Mouse (Mus musculus) cortical plate, adult 2 months (tissue): ENCODE data around the gene Ntn3.

Experiments used
- CTCF ChIP-seq: fragments of 200-500 bp; IDR thresholded peaks from 2 replicates; pipeline ENCODE4 v1.5.1; 2011; ENCODE audit warnings: mild to moderate bottlenecking, control low read depth, low read length; ENCODE audit not compliant: insufficient read depth; ENCODE audit errors: extremely low read depth
- POLR2A ChIP-seq: fragments of 200-500 bp; IDR thresholded peaks from 2 replicates; pipeline ENCODE4 v1.6.1; 2011; ENCODE audit warnings: mild to moderate bottlenecking, low read length, control low read depth; ENCODE audit not compliant: insufficient read depth; ENCODE audit errors: extremely low read depth

- TF ChIP-seq CTCF (no peak), POLR2A (no peak)
Measured at GRCm38 (mm10) chr17:24195349-24195748, 14.0 kb downstream of the Ntn3 start.
